Mouse (Mus musculus) CD4-positive, CD25-positive, alpha-beta regulatory T cell (primary cell): ENCODE results near the gene Nicn1. TPM values are rescaled to one million over a fixed set of nuclear protein-coding genes. Genes with fewer than 3 reads are reported as not detected.

Experiments used
- polyA plus RNA-seq: library from polyadenylated mRNA; unstranded; fragments of 100-300 nt; shearing (Covaris generic); gene quantifications from one replicate; pipeline ENCODE4 v1.2.1, GENCODE M21; 2017

Gene Nicn1
- polyA plus RNA-seq = 2.1 TPM

GRCm38 (mm10) chr9:108290016-108290750 lies at the start of gene Nicn1:
Gene Nicn1, plus strand, starts transcription at chr9:108290429.

GRCm38 (mm10) chr9:108263690-108264190 lies 26.5 kb upstream of the Nicn1 start, which contains the start of gene Dag1:
Gene Dag1, minus strand, starts transcription at chr9:108263958.

GRCm38 (mm10) chr9:108296453-108297355 lies 6.5 kb downstream of the Nicn1 start, which contains the start of gene Amt:
Gene Amt, plus strand, starts transcription at chr9:108296853.

DNA sequence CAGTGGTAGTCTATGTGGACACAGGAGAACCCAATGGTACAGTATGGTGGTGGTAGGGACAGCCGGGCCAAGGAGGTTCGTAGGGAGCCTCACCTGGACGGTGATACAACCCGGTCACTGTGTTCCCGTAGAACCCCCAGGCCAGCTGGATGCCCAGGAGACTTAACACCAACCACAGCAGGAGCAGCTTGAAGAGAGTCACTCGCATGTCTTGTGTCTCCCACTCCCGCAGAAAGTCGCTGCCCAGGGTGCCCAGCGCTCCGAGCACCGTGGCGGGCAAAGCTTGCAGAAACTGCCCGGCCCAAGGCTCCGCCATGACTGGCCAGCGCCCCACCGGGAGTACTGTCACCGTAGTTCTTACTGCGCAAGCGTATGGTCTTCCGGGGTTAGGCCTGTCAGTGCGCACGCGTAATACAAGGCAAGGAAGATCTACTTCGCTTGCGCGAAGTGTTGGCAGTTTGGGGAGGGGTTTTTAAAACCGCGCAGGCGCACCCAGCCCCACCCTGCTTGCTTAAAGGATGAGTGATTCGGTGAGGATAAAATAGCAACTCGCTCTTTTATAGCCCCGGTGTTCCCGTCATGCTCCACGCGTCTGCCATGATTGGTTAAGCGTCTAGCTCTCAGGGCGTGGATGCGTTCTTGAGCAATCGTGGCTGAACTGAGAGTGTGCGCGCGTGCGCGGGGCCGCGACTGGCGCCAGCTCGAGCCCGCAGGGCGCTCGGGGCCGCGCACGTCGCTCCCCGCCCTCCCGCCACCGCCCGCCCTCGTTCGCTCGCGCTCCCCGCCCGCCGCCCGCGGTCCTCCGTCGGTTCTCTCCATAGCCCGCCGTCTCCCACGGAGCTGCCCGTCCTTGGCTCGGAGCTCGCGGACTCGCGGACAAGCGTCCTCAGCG lies 15.6 kb downstream of the Nicn1 start, which contains the start of the genes Rhoa and Tcta:
TSS of gene Rhoa (plus strand) at position 501 of the 892 bp plus-strand sequence.
TSS of gene Tcta (minus strand) at position 532 of the 892 bp plus-strand sequence.

DNA sequence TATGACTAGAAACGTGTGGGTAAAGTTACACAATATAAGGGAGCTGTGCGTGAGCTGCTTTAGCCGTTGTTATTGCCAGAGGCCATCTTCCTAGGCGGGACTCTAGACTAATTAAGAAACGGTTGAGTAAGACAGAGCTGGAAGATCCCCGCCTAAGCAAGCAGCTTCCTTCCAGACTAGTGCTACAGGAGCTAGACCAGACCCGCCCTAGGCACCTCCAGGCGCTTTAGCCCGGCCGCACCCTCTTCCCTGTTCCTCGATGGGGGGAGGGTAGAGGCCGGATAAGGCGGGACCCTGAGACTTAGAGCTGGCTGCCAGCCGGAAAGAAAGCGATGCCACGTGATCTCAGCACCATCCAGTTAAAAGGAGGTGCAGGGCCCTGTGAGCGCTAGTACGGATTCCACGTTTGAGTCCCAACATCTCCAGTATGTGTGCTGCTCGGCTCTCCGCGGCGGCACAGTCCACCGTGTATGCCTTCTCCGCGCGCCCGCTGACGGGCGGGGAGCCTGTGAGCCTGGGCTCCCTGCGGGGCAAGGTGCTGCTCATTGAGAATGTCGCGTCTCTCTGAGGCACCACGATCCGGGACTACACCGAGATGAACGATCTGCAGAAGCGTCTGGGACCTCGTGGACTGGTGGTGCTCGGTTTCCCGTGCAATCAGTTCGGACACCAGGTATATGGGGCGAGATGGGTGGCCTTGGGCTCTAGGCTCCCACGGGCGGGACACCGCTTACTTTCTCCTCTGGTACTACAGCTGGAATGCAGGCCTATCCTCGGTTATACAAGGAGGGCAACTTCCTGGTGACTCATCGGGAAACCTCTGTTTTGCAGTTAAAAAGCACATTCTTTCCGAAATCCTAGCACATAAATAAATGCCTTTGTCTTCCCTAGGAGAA lies 48.9 kb downstream of the Nicn1 start, which contains the start of gene Gpx1:
TSS of gene Gpx1 (plus strand) at position 18 of the 896 bp plus-strand sequence.

Other genes starting within 250 kb of the Nicn1 start
- gene Gmppb, start 241.2 kb upstream of the Nicn1 start, polyA plus RNA-seq = 35.5 TPM
- 4.6 TPM for gene Amigo3, start 237.3 kb upstream of the Nicn1 start, polyA plus RNA-seq
- 1.5 TPM for gene Mst1, start 210.0 kb upstream of the Nicn1 start, polyA plus RNA-seq
- 146 TPM for gene Rnf123, start 207.1 kb upstream of the Nicn1 start, polyA plus RNA-seq
- gene Apeh, start 195.8 kb upstream of the Nicn1 start, polyA plus RNA-seq = 118 TPM
- 0.56 TPM for gene Bsn, start 100.0 kb upstream of the Nicn1 start, polyA plus RNA-seq
- gene Dag1, start 26.5 kb upstream of the Nicn1 start, polyA plus RNA-seq = 21.4 TPM
- gene Amt, start 6.4 kb downstream of the Nicn1 start, polyA plus RNA-seq = 0.48 TPM
- gene Rhoa, start 15.7 kb downstream of the Nicn1 start, polyA plus RNA-seq = 433 TPM
- 24.7 TPM for gene Tcta, start 15.7 kb downstream of the Nicn1 start, polyA plus RNA-seq
- gene Gpx1, start 48.5 kb downstream of the Nicn1 start, polyA plus RNA-seq = 563 TPM
- 145 TPM for gene Usp4, start 57.4 kb downstream of the Nicn1 start, polyA plus RNA-seq
- 2.2 TPM for gene 1700102P08Rik, start 102.4 kb downstream of the Nicn1 start, polyA plus RNA-seq
- gene Ccdc36, start 138.1 kb downstream of the Nicn1 start, polyA plus RNA-seq = 0.08 TPM
- gene BC048562, start 146.1 kb downstream of the Nicn1 start, polyA plus RNA-seq = not detected
- gene Ccdc71, start 170.1 kb downstream of the Nicn1 start, polyA plus RNA-seq = 45.2 TPM
- gene Klhdc8b, start 171.2 kb downstream of the Nicn1 start, polyA plus RNA-seq = 10.2 TPM
- gene Lamb2, start 189.3 kb downstream of the Nicn1 start, polyA plus RNA-seq = 0.48 TPM
- gene Usp19, start 200.2 kb downstream of the Nicn1 start, polyA plus RNA-seq = 133 TPM
- 92.7 TPM for gene Qars, start 217.3 kb downstream of the Nicn1 start, polyA plus RNA-seq
- gene Qrich1, start 226.4 kb downstream of the Nicn1 start, polyA plus RNA-seq = 159 TPM